Mouse (Mus musculus): ENCODE measurements at regions not wholly inside any gene's neighbourhood (a gene's known extent, or its start where the extent isn't known, plus 50 kb on each side); places are given as distances from the start of the nearest gene placed in this dataset.

GRCm38 (mm10) chr15:25474096-25474495, 60.5 kb upstream of the Basp1 start:
- no peak for TF ChIP-seq CTCF (IDR thresholded peaks at IDR 0.05; ENCODE audit: low read depth, low read length)
- no peak for TF ChIP-seq POLR2A (IDR thresholded peaks at IDR 0.05; ENCODE audit: borderline replicate concordance, low read depth, low read length)

Measured in bone marrow macrophage, adult 2 months (primary cell).